Mouse (Mus musculus) midbrain, embryonic 15.5 days (tissue): ENCODE measurements around the gene Pitpnc1. TPM values are rescaled to one million over a fixed set of nuclear protein-coding genes. Genes with fewer than 3 reads are reported as not detected.

Experiments
- ATAC-seq: fragments of 200-750 bp; cut with Nextera tagmentation; replicated peaks from 2 replicates; pipeline ENCODE4 v1.8.0; 2017; ENCODE audit warnings: moderate TSS enrichment
- H3K27ac ChIP-seq: fragments of 300-500 bp; sonication (generic); 2 replicates; pipeline ENCODE4 v1.5.1; 2015; ENCODE audit warnings: mild to moderate bottlenecking, inconsistent platforms
- H3K27me3 ChIP-seq: fragments of 300-500 bp; sonication (generic); replicated peaks from 2 replicates; pipeline ENCODE4 v1.6.1; 2015; ENCODE audit warnings: inconsistent platforms
- H3K36me3 ChIP-seq: fragments of 300-500 bp; sonication (generic); replicated peaks from 2 replicates; pipeline ENCODE4 v1.6.1; 2015; ENCODE audit warnings: inconsistent platforms
- H3K4me1 ChIP-seq: fragments of 300-500 bp; sonication (generic); 2 replicates; pipeline ENCODE4 v1.6.1; 2015; ENCODE audit warnings: inconsistent platforms
- H3K4me2 ChIP-seq: fragments of 300-500 bp; sonication (generic); 2 replicates; pipeline ENCODE4 v1.6.1; 2015; ENCODE audit warnings: inconsistent platforms, mild to moderate bottlenecking, moderate library complexity
- H3K4me3 ChIP-seq: fragments of 300-500 bp; sonication (generic); 2 replicates; pipeline ENCODE4 v1.5.1; 2015; ENCODE audit warnings: mild to moderate bottlenecking, inconsistent platforms
- H3K9ac ChIP-seq: fragments of 300-500 bp; sonication (generic); 2 replicates; pipeline ENCODE4 v1.6.1; 2015; ENCODE audit warnings: mild to moderate bottlenecking, inconsistent platforms
- H3K9me3 ChIP-seq: fragments of 300-500 bp; sonication (generic); 2 replicates; pipeline ENCODE4 v1.6.1; 2016; ENCODE audit warnings: inconsistent platforms
- WGBS: fragments of 180-500 bp; shearing (Covaris S2); methylation state at CpG from one replicate; pipeline ENCODE4 v1.1.7; 2015; ENCODE audit warnings: mixed read lengths; 5-methylcytosine and 5-hydroxymethylcytosine counted together
- polyA plus RNA-seq: library from polyadenylated mRNA; unstranded; fragments of >200 nt; fragmentation: Nextera tagmentation; extraction: Ambion mirVana; gene quantifications from 2 replicates; pipeline ENCODE4 v1.2.1, GENCODE M21; 2015

Pitpnc1 gene
- polyA plus RNA-seq, 1 experiment from 2014 or later, result 43.7 TPM

GRCm38 (mm10) chr11:107248753-107249152 is 221.7 kb downstream of the Pitpnc1 start:
- Histone ChIP-seq H3K9ac (no peak overlapping the region), H3K9me3 (no peaks in the 10 kb centered on the region), H3K36me3 (no peaks in the 10 kb centered on the region; the same call in 1 of the 2 replicates), H3K4me1 (no peaks in the 10 kb centered on the region), H3K4me3 (no peak overlapping the region), H3K27me3 (no peaks in the 10 kb centered on the region), H3K27ac (no peak overlapping the region), H3K4me2 (no peak overlapping the region)
- no peak for ATAC-seq
- 91% methylated on average over 7 of the region's 7 CpGs for WGBS

- Histone ChIP-seq H3K27me3 (no peaks in the 10 kb centered on the region), H3K36me3 (no peaks in the 10 kb centered on the region), H3K27ac (no peak overlapping the region), H3K9ac (no peak overlapping the region), H3K9me3 (no peaks in the 10 kb centered on the region), H3K4me1 (no peaks in the 10 kb centered on the region), H3K4me2 (no peak overlapping the region), H3K4me3 (no peak overlapping the region)
- ATAC-seq, result no peak
- 93% methylated on average over 7 of the region's 7 CpGs for WGBS
These were observed 224.8 kb downstream of the Pitpnc1 start for GRCm38 (mm10) chr11:107245657-107246056.

- H3K36me3 ChIP-seq, result no peaks in the 10 kb centered on the region
- H3K4me2 ChIP-seq, result no peak overlapping the region
- H3K27ac ChIP-seq, result no peak overlapping the region
- no peaks in the 10 kb centered on the region for H3K27me3 ChIP-seq
- no peak overlapping the region for H3K4me3 ChIP-seq
- ATAC-seq, result no peak
- H3K9me3 ChIP-seq, result no peaks in the 10 kb centered on the region
- no peak overlapping the region for H3K9ac ChIP-seq
- 40% methylated on average over 6 of the region's 6 CpGs for WGBS
- no peaks in the 10 kb centered on the region for H3K4me1 ChIP-seq
These were observed 227.4 kb downstream of the Pitpnc1 start for GRCm38 (mm10) chr11:107243126-107243525.

- WGBS, result 86% methylated on average over 7 of the region's 7 CpGs
- Histone ChIP-seq H3K27ac (no peak overlapping the region), H3K4me1 (no peaks in the 10 kb centered on the region), H3K9ac (no peak overlapping the region), H3K27me3 (no peaks in the 10 kb centered on the region), H3K4me2 (no peak overlapping the region), H3K9me3 (no peaks in the 10 kb centered on the region), H3K36me3 (no peaks in the 10 kb centered on the region), H3K4me3 (no peak overlapping the region)
- no peak for ATAC-seq
These were observed 228.8 kb downstream of the Pitpnc1 start for GRCm38 (mm10) chr11:107241678-107242077.

GRCm38 (mm10) chr11:107238506-107238905 is 232.0 kb downstream of the Pitpnc1 start:
- Histone ChIP-seq H3K9ac (no peak overlapping the region), H3K4me1 (no peaks in the 10 kb centered on the region), H3K9me3 (no peaks in the 10 kb centered on the region), H3K27ac (no peak overlapping the region), H3K4me2 (no peak overlapping the region), H3K4me3 (no peak overlapping the region), H3K36me3 (no peaks in the 10 kb centered on the region), H3K27me3 (no peaks in the 10 kb centered on the region)
- ATAC-seq, result no peak
- WGBS, result 90% methylated on average over 6 of the region's 6 CpGs

GRCm38 (mm10) chr11:107237532-107237931 is 233.0 kb downstream of the Pitpnc1 start:
- 91% methylated on average over 4 of the region's 4 CpGs for WGBS

GRCm38 (mm10) chr11:107233252-107233890 is 237.1 kb downstream of the Pitpnc1 start:
- 87% methylated on average over 5 of the region's 5 CpGs for WGBS
- Histone ChIP-seq H3K4me1 (no peaks in the 10 kb centered on the region), H3K27me3 (no peaks in the 10 kb centered on the region), H3K4me3 (no peak overlapping the region), H3K27ac (no peak overlapping the region), H3K36me3 (0 out of 2 replicates have a peak, but pooled peaks cover 4% of the 10 kb centered on the region), H3K9ac (no peak overlapping the region), H3K9me3 (no peaks in the 10 kb centered on the region), H3K4me2 (no peak overlapping the region)
- no peak for ATAC-seq

More at GRCm38 (mm10) chr11:107237532-107237931, 233.0 kb downstream of the Pitpnc1 start:
- Histone ChIP-seq H3K4me2 (no peak overlapping the region), H3K4me1 (no peaks in the 10 kb centered on the region), H3K4me3 (no peak overlapping the region), H3K36me3 (no peaks in the 10 kb centered on the region), H3K27ac (no peak overlapping the region), H3K27me3 (no peaks in the 10 kb centered on the region), H3K9me3 (no peaks in the 10 kb centered on the region), H3K9ac (no peak overlapping the region)
- ATAC-seq, result no peak

GRCm38 (mm10) chr11:107230128-107230527 is 240.4 kb downstream of the Pitpnc1 start:
- Histone ChIP-seq H3K9me3 (no peaks in the 10 kb centered on the region), H3K27me3 (no peaks in the 10 kb centered on the region), H3K27ac (no peak overlapping the region), H3K36me3 (0 out of 2 replicates have a peak, but pooled peaks cover 4% of the 10 kb centered on the region), H3K4me3 (no peak overlapping the region), H3K9ac (no peak overlapping the region), H3K4me2 (no peak overlapping the region), H3K4me1 (no peaks in the 10 kb centered on the region)
- ATAC-seq, result no peak
- WGBS, result 66% methylated on average over 10 of the region's 10 CpGs

GRCm38 (mm10) chr11:107226431-107226830 is 244.1 kb downstream of the Pitpnc1 start:
- H3K27ac ChIP-seq, result no peak overlapping the region
- H3K4me3 ChIP-seq, result no peak overlapping the region
- H3K4me2 ChIP-seq, result no peak overlapping the region
- H3K9me3 ChIP-seq, result no peaks in the 10 kb centered on the region
- H3K27me3 ChIP-seq, result no peaks in the 10 kb centered on the region
- H3K36me3 ChIP-seq, result no peaks in the 10 kb centered on the region
- 97% methylated on average over 1 of the region's 1 CpGs for WGBS
- H3K9ac ChIP-seq, result no peak overlapping the region
- no peak for ATAC-seq
- peaks cover 27% of the 10 kb centered on the region for H3K4me1 ChIP-seq

- H3K4me1 ChIP-seq, result peaks cover 27% of the 10 kb centered on the region
- ATAC-seq, result no peak
- H3K27ac ChIP-seq, result no peak overlapping the region
- no peaks in the 10 kb centered on the region for H3K36me3 ChIP-seq
- no peaks in the 10 kb centered on the region for H3K27me3 ChIP-seq
- no peak overlapping the region for H3K9ac ChIP-seq
- H3K9me3 ChIP-seq, result no peaks in the 10 kb centered on the region
- WGBS, result 94% methylated on average over 10 of the region's 10 CpGs
- no peak overlapping the region for H3K4me2 ChIP-seq
- H3K4me3 ChIP-seq, result no peak overlapping the region
These were observed 244.5 kb downstream of the Pitpnc1 start for GRCm38 (mm10) chr11:107226013-107226412.

- H3K4me3 ChIP-seq, result no peak overlapping the region
- H3K4me2 ChIP-seq, result no peak overlapping the region
- no peaks in the 10 kb centered on the region for H3K27me3 ChIP-seq
- H3K27ac ChIP-seq, result no peak overlapping the region
- H3K4me1 ChIP-seq, result peaks cover 27% of the 10 kb centered on the region
- H3K9me3 ChIP-seq, result no peaks in the 10 kb centered on the region
- H3K36me3 ChIP-seq, result no peaks in the 10 kb centered on the region
- ATAC-seq, result no peak
- WGBS, result 88% methylated on average over 5 of the region's 5 CpGs
- H3K9ac ChIP-seq, result no peak overlapping the region
These were observed 245.2 kb downstream of the Pitpnc1 start for GRCm38 (mm10) chr11:107225301-107225700.

GRCm38 (mm10) chr11:107223667-107224214 is 246.8 kb downstream of the Pitpnc1 start:
- no peak for ATAC-seq

GRCm38 (mm10) chr11:107223169-107223561 is 247.3 kb downstream of the Pitpnc1 start:
- ATAC-seq, result peak; percentile 50; the same call in 1 of the 2 replicates
- peak overlapping the region; percentile 1; the same call in 1 of the 2 replicates for H3K4me2 ChIP-seq
- peak overlapping the region; percentile 63 for H3K27ac ChIP-seq

More at GRCm38 (mm10) chr11:107223667-107224214, 246.8 kb downstream of the Pitpnc1 start:
- Histone ChIP-seq H3K4me2 (no peak overlapping the region), H3K9ac (no peak overlapping the region), H3K4me3 (no peak overlapping the region), H3K36me3 (no peaks in the 10 kb centered on the region), H3K27me3 (no peaks in the 10 kb centered on the region), H3K27ac (peak overlapping the region; percentile 63; the same call in 1 of the 2 replicates), H3K4me1 (peaks cover 27% of the 10 kb centered on the region), H3K9me3 (no peaks in the 10 kb centered on the region)
- WGBS, result 80% methylated on average over 8 of the region's 8 CpGs

More at GRCm38 (mm10) chr11:107223169-107223561, 247.3 kb downstream of the Pitpnc1 start:
- Histone ChIP-seq H3K4me3 (no peak overlapping the region), H3K9ac (no peak overlapping the region), H3K9me3 (no peaks in the 10 kb centered on the region), H3K27me3 (no peaks in the 10 kb centered on the region), H3K4me1 (peaks cover 27% of the 10 kb centered on the region), H3K36me3 (no peaks in the 10 kb centered on the region)
- 51% methylated on average over 1 of the region's 1 CpGs for WGBS
